Mouse (Mus musculus): Measurements from ENCODE around the gene Ubxn11. TPM values are rescaled to one million over a fixed set of nuclear protein-coding genes. Genes with fewer than 3 reads are reported as not detected.
A peak's percentile ranks its signal among the peaks of the same experiment; 100 is the strongest.

Ubxn11 gene
- polyA plus RNA-seq, 1 experiment from 2014 or later, result 5.8 TPM

DNA sequence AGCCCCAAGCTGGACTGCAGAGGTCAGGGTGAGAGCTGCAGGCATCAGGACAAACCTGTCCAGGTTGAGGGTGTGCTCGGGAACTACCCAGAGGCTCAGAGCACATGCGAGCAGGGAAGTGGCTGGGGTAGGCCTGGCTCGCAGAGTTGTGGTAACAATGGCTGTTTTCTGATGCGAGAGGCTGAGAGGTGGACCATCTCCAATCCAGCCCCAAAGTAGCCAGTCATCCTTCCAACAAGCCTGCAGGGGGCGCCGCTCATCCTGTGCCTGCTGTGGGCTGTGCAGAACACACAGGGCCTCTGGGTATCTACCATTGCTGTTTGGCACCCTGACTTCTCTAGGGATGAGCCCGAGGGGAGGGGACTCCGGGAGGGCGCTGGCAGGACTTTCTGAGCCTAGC lies 17.3 kb downstream of the Ubxn11 start:
- Histone ChIP-seq H3K4me2 (replicated peaks; ENCODE audit: low read depth, low read length) (no peak overlapping the region), H3K4me1 (replicated peaks; ENCODE audit: control insufficient read depth, insufficient read depth, low read length) (no peaks in the 10 kb centered on the region), H3K9ac (ENCODE audit: low read depth, low read length) (no peak overlapping the region), H3K9me3 (ENCODE audit: control insufficient read depth, low read length) (no peaks in the 10 kb centered on the region), H3K4me3 (ENCODE audit: low read depth, low read length) (no peak overlapping the region), H3K36me3 (ENCODE audit: control insufficient read depth, insufficient read depth, low read length) (no peaks in the 10 kb centered on the region), H3K27me3 (ENCODE audit: control insufficient read depth, insufficient read depth, low read length) (no peaks in the 10 kb centered on the region), H3K27ac (ENCODE audit: low read depth, low read length) (no peak overlapping the region)
- ATAC-seq (ENCODE audit: low FRiP score) (no peak), DNase-seq (ENCODE audit: low spot score) (peak; percentile 48)
- WGBS, result 62% methylated on average over 9 of the region's 9 CpGs

DNA sequence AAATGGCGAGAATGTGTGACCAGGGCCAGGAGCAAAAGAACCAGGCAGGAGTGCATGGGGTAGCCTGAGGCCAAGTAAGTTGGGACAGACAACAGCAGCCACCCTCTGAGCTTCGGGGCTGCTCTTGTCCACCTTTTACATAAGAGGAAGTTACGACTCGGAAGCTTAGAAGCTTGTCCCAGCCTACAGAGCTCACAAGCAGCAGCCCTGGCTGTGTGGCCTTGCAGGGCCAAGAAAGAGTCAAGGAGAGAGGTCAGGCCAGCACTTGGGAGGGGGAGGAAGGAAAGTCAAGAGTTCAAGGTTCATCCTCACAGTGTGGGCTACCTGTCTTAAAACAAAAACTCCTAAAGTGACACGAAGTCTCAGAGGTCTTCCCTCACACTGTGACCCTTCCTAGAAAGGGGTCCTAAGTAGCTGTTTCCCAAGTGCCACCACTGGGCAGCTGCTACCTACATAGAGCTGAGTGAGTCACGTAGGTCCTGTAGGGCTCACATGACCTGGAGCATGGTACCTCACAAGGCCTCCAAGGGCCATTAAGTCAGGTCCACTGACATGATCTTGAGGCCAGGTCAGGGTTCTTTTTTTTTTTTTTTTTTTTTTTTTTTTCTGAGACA lies 17.9 kb downstream of the Ubxn11 start:
- Histone ChIP-seq H3K4me1 (replicated peaks; ENCODE audit: control insufficient read depth, insufficient read depth, low read length) (no peaks in the 10 kb centered on the region), H3K4me3 (ENCODE audit: low read depth, low read length) (no peak overlapping the region), H3K9me3 (ENCODE audit: control insufficient read depth, low read length) (no peaks in the 10 kb centered on the region), H3K27me3 (ENCODE audit: control insufficient read depth, insufficient read depth, low read length) (no peaks in the 10 kb centered on the region), H3K27ac (ENCODE audit: low read depth, low read length) (no peak overlapping the region), H3K4me2 (replicated peaks; ENCODE audit: low read depth, low read length) (no peak overlapping the region), H3K36me3 (ENCODE audit: control insufficient read depth, insufficient read depth, low read length) (no peaks in the 10 kb centered on the region), H3K9ac (ENCODE audit: low read depth, low read length) (no peak overlapping the region)
- WGBS, result 82% methylated on average over 6 of the region's 6 CpGs
- no peak for ATAC-seq (ENCODE audit: low FRiP score)
- no peak for DNase-seq (ENCODE audit: low spot score)

DNA sequence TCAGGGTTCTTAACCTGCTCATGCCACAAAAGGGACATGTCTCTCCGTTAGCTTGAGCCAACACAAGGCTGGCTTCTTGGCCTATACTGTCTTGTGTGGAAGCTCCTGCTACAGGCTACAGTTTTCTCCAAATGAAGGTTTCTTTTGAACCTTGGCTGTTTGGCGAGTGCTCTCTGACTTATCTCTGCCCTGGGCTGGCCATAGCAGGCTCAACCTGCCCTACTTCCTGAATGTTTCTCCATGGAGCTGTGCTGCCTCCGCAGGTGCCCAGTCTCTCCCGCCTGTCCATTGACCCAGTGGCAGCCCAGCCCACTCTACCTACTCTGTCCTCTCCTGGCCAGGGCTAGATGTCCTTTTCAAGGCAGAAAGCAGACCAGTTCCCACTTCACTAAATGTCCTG lies 18.5 kb downstream of the Ubxn11 start:
- Histone ChIP-seq H3K27ac (ENCODE audit: low read depth, low read length) (no peak overlapping the region), H3K9me3 (ENCODE audit: control insufficient read depth, low read length) (no peaks in the 10 kb centered on the region), H3K4me3 (ENCODE audit: low read depth, low read length) (no peak overlapping the region), H3K27me3 (ENCODE audit: control insufficient read depth, insufficient read depth, low read length) (no peaks in the 10 kb centered on the region), H3K9ac (ENCODE audit: low read depth, low read length) (no peak overlapping the region), H3K4me1 (replicated peaks; ENCODE audit: control insufficient read depth, insufficient read depth, low read length) (no peaks in the 10 kb centered on the region), H3K36me3 (ENCODE audit: control insufficient read depth, insufficient read depth, low read length) (no peaks in the 10 kb centered on the region), H3K4me2 (replicated peaks; ENCODE audit: low read depth, low read length) (no peak overlapping the region)
- DNase-seq (ENCODE audit: low spot score) (no peak), ATAC-seq (ENCODE audit: low FRiP score) (no peak)
- 81% methylated on average over 4 of the region's 4 CpGs for WGBS

DNA sequence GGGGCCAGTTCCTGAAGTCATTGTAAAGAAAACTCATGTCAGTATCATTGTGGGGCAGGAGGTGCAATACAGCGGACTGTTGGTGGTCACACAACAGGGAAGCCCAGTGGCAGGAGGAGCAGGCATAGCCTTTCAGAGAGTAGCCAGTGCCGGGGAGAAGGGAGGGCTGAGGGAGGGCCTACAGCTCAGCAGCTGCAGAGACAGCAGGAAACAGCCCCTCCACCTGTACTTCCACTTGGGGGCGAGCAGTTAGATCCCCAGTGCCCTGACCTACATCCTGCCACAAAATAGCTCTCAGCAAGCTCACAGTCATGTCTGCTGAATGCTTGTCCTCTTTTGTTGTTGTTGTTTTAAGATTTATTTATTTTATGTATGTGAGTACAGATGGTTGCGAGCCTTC lies 19.2 kb downstream of the Ubxn11 start:
- H3K27me3 ChIP-seq (ENCODE audit: control insufficient read depth, insufficient read depth, low read length), result no peaks in the 10 kb centered on the region
- no peak overlapping the region for H3K9ac ChIP-seq (ENCODE audit: low read depth, low read length)
- 50% methylated on average over 4 of the region's 4 CpGs for WGBS
- no peak overlapping the region for H3K4me3 ChIP-seq (ENCODE audit: low read depth, low read length)
- no peak overlapping the region for H3K4me2 ChIP-seq (replicated peaks; ENCODE audit: low read depth, low read length)
- ATAC-seq (ENCODE audit: low FRiP score) (no peak), DNase-seq (ENCODE audit: low spot score) (no peak)
- no peaks in the 10 kb centered on the region for H3K36me3 ChIP-seq (ENCODE audit: control insufficient read depth, insufficient read depth, low read length)
- no peaks in the 10 kb centered on the region for H3K9me3 ChIP-seq (ENCODE audit: control insufficient read depth, low read length)
- H3K27ac ChIP-seq (ENCODE audit: low read depth, low read length), result no peak overlapping the region
- H3K4me1 ChIP-seq (replicated peaks; ENCODE audit: control insufficient read depth, insufficient read depth, low read length), result no peaks in the 10 kb centered on the region

DNA sequence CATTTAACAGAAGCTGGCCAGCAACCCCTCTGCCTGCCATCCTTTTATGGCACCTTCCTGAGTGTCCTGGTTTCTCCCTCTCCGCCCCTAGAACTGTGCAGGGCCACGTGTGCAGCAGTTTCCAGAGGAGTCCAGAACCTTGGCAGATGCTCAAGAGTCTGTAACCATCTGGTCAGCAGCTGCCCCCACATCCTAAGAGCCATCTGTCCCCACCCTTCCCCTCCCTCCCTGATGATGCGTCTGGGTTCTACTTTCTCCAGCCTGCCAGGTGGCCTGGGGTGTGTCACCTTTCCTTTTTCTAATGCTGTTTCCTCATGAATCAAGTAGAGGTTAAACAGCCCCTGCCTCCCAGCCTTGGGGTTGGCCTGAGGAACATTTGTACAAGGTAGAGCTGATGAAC lies 19.9 kb downstream of the Ubxn11 start:
- DNase-seq (ENCODE audit: low spot score) (no peak), ATAC-seq (ENCODE audit: low FRiP score) (no peak)
- no peak overlapping the region for H3K4me3 ChIP-seq (ENCODE audit: low read depth, low read length)
- no peak overlapping the region for H3K9ac ChIP-seq (ENCODE audit: low read depth, low read length)
- H3K4me2 ChIP-seq (replicated peaks; ENCODE audit: low read depth, low read length), result no peak overlapping the region
- WGBS, result 68% methylated on average over 3 of the region's 3 CpGs
- H3K36me3 ChIP-seq (ENCODE audit: control insufficient read depth, insufficient read depth, low read length), result no peaks in the 10 kb centered on the region
- no peaks in the 10 kb centered on the region for H3K27me3 ChIP-seq (ENCODE audit: control insufficient read depth, insufficient read depth, low read length)
- H3K4me1 ChIP-seq (replicated peaks; ENCODE audit: control insufficient read depth, insufficient read depth, low read length), result no peaks in the 10 kb centered on the region; the same call in 1 of the 2 replicates
- H3K9me3 ChIP-seq (ENCODE audit: control insufficient read depth, low read length), result no peaks in the 10 kb centered on the region
- H3K27ac ChIP-seq (ENCODE audit: low read depth, low read length), result no peak overlapping the region

DNA sequence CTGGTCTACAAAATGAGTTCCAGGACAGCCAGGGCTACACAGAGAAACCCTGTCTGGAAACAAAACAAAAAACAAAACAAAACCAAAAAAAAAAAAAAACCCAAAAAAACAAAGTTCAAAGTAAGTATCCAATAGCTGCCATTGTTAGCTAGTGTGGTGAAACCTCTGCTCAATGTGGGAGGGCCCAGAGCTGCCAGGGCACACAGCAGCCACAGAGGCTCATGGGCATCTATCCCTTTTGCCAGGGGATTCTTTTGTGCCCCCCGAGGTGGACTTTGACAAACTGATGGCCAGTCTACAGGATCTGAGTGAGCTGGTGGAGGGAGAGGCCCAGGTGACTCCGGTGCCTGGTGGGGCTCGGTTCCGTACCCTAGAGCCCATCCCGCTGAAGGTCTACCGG lies 20.8 kb downstream of the Ubxn11 start:
- no peak overlapping the region for H3K27ac ChIP-seq (ENCODE audit: low read depth, low read length)
- no peaks in the 10 kb centered on the region for H3K27me3 ChIP-seq (ENCODE audit: control insufficient read depth, insufficient read depth, low read length)
- no peak overlapping the region for H3K4me2 ChIP-seq (replicated peaks; ENCODE audit: low read depth, low read length)
- no peak overlapping the region for H3K4me3 ChIP-seq (ENCODE audit: low read depth, low read length)
- no peak for DNase-seq (ENCODE audit: low spot score)
- ATAC-seq (ENCODE audit: low FRiP score), result no peak
- WGBS, result 92% methylated on average over 6 of the region's 6 CpGs
- no peaks in the 10 kb centered on the region; the same call in none of the 2 replicates for H3K4me1 ChIP-seq (replicated peaks; ENCODE audit: control insufficient read depth, insufficient read depth, low read length)
- no peaks in the 10 kb centered on the region for H3K9me3 ChIP-seq (ENCODE audit: control insufficient read depth, low read length)
- H3K36me3 ChIP-seq (ENCODE audit: control insufficient read depth, insufficient read depth, low read length), result no peaks in the 10 kb centered on the region
- no peak overlapping the region for H3K9ac ChIP-seq (ENCODE audit: low read depth, low read length)

DNA sequence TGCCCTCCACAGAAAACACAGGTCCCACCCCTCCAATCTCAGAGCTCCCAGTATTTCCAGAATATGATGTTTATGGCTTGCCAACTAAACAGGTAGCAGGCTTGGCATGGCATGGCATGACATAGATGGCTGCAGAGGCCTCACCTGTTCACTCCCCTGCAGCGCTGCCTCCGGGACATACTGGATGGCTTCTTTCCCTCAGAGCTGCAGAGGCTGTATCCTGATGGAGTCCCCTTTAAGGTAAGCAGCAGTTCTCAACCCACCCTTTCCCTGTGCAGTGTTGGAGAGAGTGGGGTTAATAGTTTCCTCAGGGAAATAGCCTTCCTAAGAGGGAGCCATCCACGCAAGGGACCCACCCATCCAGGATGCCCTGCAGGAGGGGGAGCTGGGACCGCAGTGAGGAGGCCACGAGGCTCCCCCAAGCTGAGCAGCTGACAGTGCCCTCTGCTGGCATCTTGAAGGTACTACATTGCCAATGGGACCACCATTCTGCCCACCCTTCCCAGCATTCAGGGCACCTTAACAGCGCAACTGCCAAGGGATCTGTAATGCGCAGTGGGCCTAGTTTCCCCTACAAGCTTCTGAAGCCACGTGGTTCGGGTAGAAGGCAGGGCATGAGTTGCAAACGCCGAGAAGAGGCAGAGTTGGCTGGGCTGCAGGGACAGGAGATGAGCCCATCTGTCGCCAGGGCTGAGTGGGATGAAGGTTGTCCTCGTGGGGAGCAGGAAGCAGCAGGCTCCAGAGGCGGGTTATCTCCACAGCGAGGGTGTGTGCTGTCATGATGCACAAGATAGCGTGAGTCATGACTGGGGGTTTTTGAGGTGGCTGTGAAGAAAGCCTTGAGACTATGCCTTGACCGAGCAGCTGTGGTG lies 21.5 kb downstream of the Ubxn11 start:
- ATAC-seq (ENCODE audit: low FRiP score) (no peak), DNase-seq (ENCODE audit: low spot score) (peak; percentile 82)
- H3K4me2 ChIP-seq (replicated peaks; ENCODE audit: low read depth, low read length), result no peak overlapping the region
- 26% methylated on average over 17 of the region's 17 CpGs for WGBS
- no peaks in the 10 kb centered on the region; the same call in none of the 2 replicates for H3K4me1 ChIP-seq (replicated peaks; ENCODE audit: control insufficient read depth, insufficient read depth, low read length)
- no peak overlapping the region for H3K9ac ChIP-seq (ENCODE audit: low read depth, low read length)
- H3K36me3 ChIP-seq (ENCODE audit: control insufficient read depth, insufficient read depth, low read length), result no peaks in the 10 kb centered on the region
- H3K27me3 ChIP-seq (ENCODE audit: control insufficient read depth, insufficient read depth, low read length), result no peaks in the 10 kb centered on the region
- H3K9me3 ChIP-seq (ENCODE audit: control insufficient read depth, low read length), result no peaks in the 10 kb centered on the region
- no peak overlapping the region for H3K4me3 ChIP-seq (ENCODE audit: low read depth, low read length)
- H3K27ac ChIP-seq (ENCODE audit: low read depth, low read length), result no peak overlapping the region

DNA sequence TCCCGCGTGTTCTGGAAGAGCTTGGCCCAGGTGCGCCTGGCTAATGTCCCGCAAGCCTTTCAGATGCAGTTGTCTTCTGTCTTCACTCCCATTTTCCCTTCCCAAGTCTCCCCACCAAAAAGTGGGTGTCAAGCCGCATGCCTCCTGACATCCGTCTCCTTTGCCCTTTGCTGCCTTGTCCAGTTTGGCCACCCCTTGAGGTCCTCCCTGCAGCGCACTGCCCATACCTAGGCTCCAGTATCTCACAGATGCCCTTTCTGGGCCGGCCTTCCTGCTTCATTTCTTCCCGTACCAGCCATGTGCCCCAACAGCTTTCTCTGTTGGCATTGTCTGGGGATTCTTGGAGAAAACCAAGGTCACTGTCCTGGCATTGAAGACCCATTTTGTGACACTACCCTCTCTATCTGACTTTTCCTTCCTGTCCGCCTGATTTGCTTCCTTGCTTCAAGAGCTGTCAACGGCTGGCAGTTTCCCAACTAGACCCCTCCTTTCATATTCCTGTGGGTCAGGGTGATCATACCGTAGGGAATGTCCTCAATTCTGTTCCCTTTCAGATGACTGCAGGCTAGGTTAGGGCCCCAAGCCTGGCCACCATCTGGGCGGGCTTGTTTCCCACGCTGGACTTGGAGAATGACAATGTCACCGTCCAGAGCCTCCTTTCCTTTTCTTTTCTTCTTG lies 23.2 kb downstream of the Ubxn11 start:
- WGBS, result 88% methylated on average over 15 of the region's 15 CpGs
- no peak for DNase-seq (ENCODE audit: low spot score)
- no peak for ATAC-seq (ENCODE audit: low FRiP score)

More for the DNA sequence above, 23.2 kb downstream of the Ubxn11 start:
- Histone ChIP-seq H3K36me3 (ENCODE audit: control insufficient read depth, insufficient read depth, low read length) (no peaks in the 10 kb centered on the region), H3K4me2 (replicated peaks; ENCODE audit: low read depth, low read length) (no peak overlapping the region), H3K4me3 (ENCODE audit: low read depth, low read length) (no peak overlapping the region), H3K4me1 (replicated peaks; ENCODE audit: control insufficient read depth, insufficient read depth, low read length) (no peaks in the 10 kb centered on the region; the same call in none of the 2 replicates), H3K27ac (ENCODE audit: low read depth, low read length) (no peak overlapping the region), H3K27me3 (ENCODE audit: control insufficient read depth, insufficient read depth, low read length) (no peaks in the 10 kb centered on the region), H3K9me3 (ENCODE audit: control insufficient read depth, low read length) (no peaks in the 10 kb centered on the region), H3K9ac (ENCODE audit: low read depth, low read length) (no peak overlapping the region)
